Mouse (Mus musculus) adrenal gland (tissue): ENCODE results near the gene Lbhd1.

ENCODE experiments used
- intact Hi-C: fragments of 180-260 bp; cut with DNase I; formaldehyde crosslinking; loops from one replicate; pipeline ENCODE4 v1.15.1; 2025

Gene Lbhd1

GRCm38 (mm10) chr19:8908531-8908930, 25.0 kb downstream of the Lbhd1 start:
- intact Hi-C loops, result loop anchor here (5.0 kb wide), 1 partner anchor 46 kb away; no protein-coding TSS in a partner anchor

GRCm38 (mm10) chr19:8911810-8912209, 28.3 kb downstream of the Lbhd1 start:
- intact Hi-C loops, result no loop called here

- intact Hi-C loops, result no loop called here
Measured at GRCm38 (mm10) chr19:8914212-8914611, 30.7 kb downstream of the Lbhd1 start.

GRCm38 (mm10) chr19:8919000-8919399, 35.5 kb downstream of the Lbhd1 start:
- intact Hi-C loops, result no loop called here

- intact Hi-C loops, result no loop called here
Measured at GRCm38 (mm10) chr19:8919684-8920072, 36.1 kb downstream of the Lbhd1 start.

- intact Hi-C loops, result no loop called here
Measured at GRCm38 (mm10) chr19:8920073-8920736, 36.7 kb downstream of the Lbhd1 start, which contains the start of gene B3gat3. B3gat3 (plus strand) TSS chr19:8920374.

- intact Hi-C loops, result no loop called here
Measured at GRCm38 (mm10) chr19:8920836-8921291, 37.3 kb downstream of the Lbhd1 start.

GRCm38 (mm10) chr19:8921741-8922140, 38.2 kb downstream of the Lbhd1 start:
- intact Hi-C loops, result no loop called here

GRCm38 (mm10) chr19:8926766-8927165, 43.2 kb downstream of the Lbhd1 start:
- intact Hi-C loops, result no loop called here

- intact Hi-C loops, result no loop called here
Measured at GRCm38 (mm10) chr19:8927891-8928525, 44.5 kb downstream of the Lbhd1 start.

- intact Hi-C loops, result no loop called here
Measured at GRCm38 (mm10) chr19:8928689-8929223, 45.2 kb downstream of the Lbhd1 start.

- intact Hi-C loops, result no loop called here
Measured at GRCm38 (mm10) chr19:8929224-8930088, 45.9 kb downstream of the Lbhd1 start, which contains the start of the genes Rom1 and Eml3. Rom1 (minus strand) TSS chr19:8929356. Eml3 (plus strand) TSS chr19:8929552.

GRCm38 (mm10) chr19:8930117-8930516, 46.6 kb downstream of the Lbhd1 start:
- intact Hi-C loops, result no loop called here

GRCm38 (mm10) chr19:8930771-8931170, 47.2 kb downstream of the Lbhd1 start:
- intact Hi-C loops, result no loop called here

GRCm38 (mm10) chr19:8936736-8937135, 53.2 kb downstream of the Lbhd1 start:
- intact Hi-C loops, result loop anchor here (5.0 kb wide), 1 partner anchor 39 kb away; the partner anchor contains the start of gene Ganab

GRCm38 (mm10) chr19:8940526-8941133, 57.1 kb downstream of the Lbhd1 start:
- intact Hi-C loops, result no loop called here

GRCm38 (mm10) chr19:8941136-8941514, 57.6 kb downstream of the Lbhd1 start:
- intact Hi-C loops, result no loop called here

GRCm38 (mm10) chr19:8941515-8942217, 58.1 kb downstream of the Lbhd1 start, which contains the start of gene Mta2:
Mta2 (plus strand) TSS chr19:8941875.
- intact Hi-C loops, result no loop called here
